Mouse (Mus musculus): ENCODE data around the gene Nat8f3.
"Not testable (repeated sequence)": the region's sequence is repeated elsewhere in the genome, so short reads cannot be mapped to it uniquely, and the experiment has no call there.

DNA sequence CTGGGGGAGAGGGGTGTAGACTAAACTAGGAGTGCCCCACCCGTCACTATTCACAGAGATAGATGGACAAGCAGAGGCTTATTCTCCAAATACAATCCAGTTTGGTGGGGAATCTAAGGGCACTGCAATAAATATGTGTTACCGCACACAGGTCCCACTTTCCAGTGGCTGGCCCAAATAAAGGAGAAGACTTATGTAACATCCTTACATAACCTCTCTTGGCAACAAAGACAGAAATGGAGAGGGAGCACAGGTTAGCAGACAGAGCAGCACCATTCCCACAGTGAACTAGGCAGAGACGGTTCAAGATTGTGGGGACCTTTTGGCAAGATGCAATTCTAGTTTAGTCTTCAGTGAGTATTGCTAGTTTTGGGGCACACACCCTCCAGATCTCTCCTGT, 45.0 kb upstream of the Nat8f3 start:
- TF ChIP-seq NRF1 (IDR thresholded peaks at IDR 0.05; ENCODE audit: insufficient read depth, low read depth, low read length, poor library complexity, severe bottlenecking); JUND (IDR thresholded peaks at IDR 0.05; ENCODE audit: low read depth, low read length); TBP (IDR thresholded peaks at IDR 0.05; ENCODE audit: low read depth, low read length); CTCF (IDR thresholded peaks at IDR 0.05 in 2 of 3, conservative IDR thresholded peaks at IDR 0.05 in 1 of 3; ENCODE audit: control insufficient read depth in 1 of 3, insufficient read depth in 1 of 3, low read depth in 2 of 3, low read length in 3 of 3, poor library complexity in 1 of 3, severe bottlenecking in 1 of 3); GATA1 (IDR thresholded peaks at IDR 0.05; ENCODE audit: low read depth, low read length); POLR2A (IDR thresholded peaks at IDR 0.05; ENCODE audit: control insufficient read depth in 1 of 2, insufficient read depth in 1 of 2, low read depth in 1 of 2, low read length in 2 of 2, poor library complexity in 1 of 2); HCFC1 (IDR thresholded peaks at IDR 0.05; ENCODE audit: low read depth, low read length); MAFK (IDR thresholded peaks at IDR 0.05; ENCODE audit: borderline replicate concordance, low read depth, low read length); MEF2A (IDR thresholded peaks at IDR 0.05; ENCODE audit: extremely low read depth, insufficient replicate concordance, low read depth, low read length, poor library complexity, severe bottlenecking); EP300 (IDR thresholded peaks at IDR 0.05; ENCODE audit: low read depth in 1 of 2, low read length in 2 of 2); RAD21 (IDR thresholded peaks at IDR 0.05; ENCODE audit: low read depth, low read length); POLR2AphosphoS5 (IDR thresholded peaks at IDR 0.05; ENCODE audit: borderline replicate concordance, low read depth, low read length); NELFE (IDR thresholded peaks at IDR 0.05; ENCODE audit: low read depth, low read length): not testable (repeated sequence)
